Mouse (Mus musculus) hindbrain, postnatal 0 days (tissue): ENCODE results near the gene Man1c1. TPM values are rescaled to one million over a fixed set of nuclear protein-coding genes. Genes with fewer than 3 reads are reported as not detected.
A peak's percentile ranks its signal among the peaks of the same experiment; 100 is the strongest.

Source experiments
- ATAC-seq: fragments of 200-750 bp; cut with Nextera tagmentation; 2 replicates; pipeline ENCODE4 v1.8.0; 2017; ENCODE audit warnings: mild to moderate bottlenecking, moderate TSS enrichment, moderate library complexity
- DNase-seq: peaks from one replicate; pipeline ENCODE4 v3.0.0-alpha.2; 2015; ENCODE audit warnings: low spot score
- H3K27ac ChIP-seq: fragments of 300-500 bp; sonication (generic); 2 replicates; pipeline ENCODE4 v1.5.1; 2014; ENCODE audit warnings: mild to moderate bottlenecking
- H3K27me3 ChIP-seq: fragments of 300-500 bp; sonication (generic); 2 replicates; pipeline ENCODE4 v1.6.1; 2014; ENCODE audit warnings: low read length, mixed read lengths; ENCODE audit not compliant: insufficient read depth
- H3K36me3 ChIP-seq: fragments of 300-500 bp; sonication (generic); 2 replicates; pipeline ENCODE4 v1.6.1; 2014; ENCODE audit warnings: low read length, mixed read lengths; ENCODE audit not compliant: insufficient read depth
- H3K4me1 ChIP-seq: fragments of 300-500 bp; sonication (generic); 2 replicates; pipeline ENCODE4 v1.6.1; 2014; ENCODE audit warnings: antibody characterized with exemption, low read length, mixed read lengths; ENCODE audit not compliant: insufficient read depth
- H3K4me2 ChIP-seq: fragments of 300-500 bp; sonication (generic); 2 replicates; pipeline ENCODE4 v1.6.1; 2014; ENCODE audit warnings: low read depth, mild to moderate bottlenecking, low read length, moderate library complexity, mixed read lengths
- H3K4me3 ChIP-seq: fragments of 300-500 bp; sonication (generic); 2 replicates; pipeline ENCODE4 v1.5.1; 2014; ENCODE audit warnings: low read length
- H3K9ac ChIP-seq: fragments of 300-500 bp; sonication (generic); replicated peaks from 2 replicates; pipeline ENCODE4 v1.6.1; 2014; ENCODE audit warnings: mild to moderate bottlenecking, low read length, moderate library complexity, mixed read lengths
- H3K9me3 ChIP-seq: fragments of 300-500 bp; sonication (generic); 2 replicates; pipeline ENCODE4 v1.6.1; 2016; ENCODE audit warnings: low read length, mixed read lengths
- CTCF ChIP-seq: IDR thresholded peaks from 2 replicates; pipeline ENCODE4 v1.5.1; 2016; ENCODE audit warnings: antibody characterized with exemption, control low read depth, low read depth
- WGBS: fragments of 180-500 bp; shearing (Covaris S2); extraction: QIAGEN DNeasy Blood & Tissue Kit; methylation state at CpG from one replicate; pipeline ENCODE4 v1.1.7; 2014; 5-methylcytosine and 5-hydroxymethylcytosine counted together
- polyA plus RNA-seq: library from polyadenylated mRNA; unstranded; fragments of >200 nt; fragmentation: Nextera tagmentation; extraction: Ambion mirVana; gene quantifications from 2 replicates; pipeline ENCODE4 v1.2.1, GENCODE M21; 2015
- total RNA-seq: library from RNA; depleted of rRNA; stranded (reverse); fragments of >200 nt; gene quantifications from 2 replicates; pipeline ENCODE4 v1.2.3, GENCODE M21; 2014

The Man1c1 gene
- total and polyA plus RNA-seq, 2 experiments from 2014 or later: 7.1 to 40.5 TPM

- ATAC-seq: no peak
- H3K27ac ChIP-seq: no peak overlapping the region
- WGBS: 62% methylated on average over 4 of the region's 4 CpGs
- no peak overlapping the region for H3K4me3 ChIP-seq
- H3K27me3 ChIP-seq: no peaks in the 10 kb centered on the region
- no peaks in the 10 kb centered on the region for H3K9me3 ChIP-seq
- no peak overlapping the region for H3K4me2 ChIP-seq
- no peak for TF ChIP-seq CTCF
- H3K4me1 ChIP-seq: peaks cover under 1% of the 10 kb centered on the region; the same call in 1 of the 2 replicates
- H3K9ac ChIP-seq: no peak overlapping the region
- no peak for DNase-seq
- no peaks in the 10 kb centered on the region for H3K36me3 ChIP-seq
Observed at GRCm38 (mm10) chr4:134724974-134725373, 20.9 kb upstream of the Man1c1 start.

DNA sequence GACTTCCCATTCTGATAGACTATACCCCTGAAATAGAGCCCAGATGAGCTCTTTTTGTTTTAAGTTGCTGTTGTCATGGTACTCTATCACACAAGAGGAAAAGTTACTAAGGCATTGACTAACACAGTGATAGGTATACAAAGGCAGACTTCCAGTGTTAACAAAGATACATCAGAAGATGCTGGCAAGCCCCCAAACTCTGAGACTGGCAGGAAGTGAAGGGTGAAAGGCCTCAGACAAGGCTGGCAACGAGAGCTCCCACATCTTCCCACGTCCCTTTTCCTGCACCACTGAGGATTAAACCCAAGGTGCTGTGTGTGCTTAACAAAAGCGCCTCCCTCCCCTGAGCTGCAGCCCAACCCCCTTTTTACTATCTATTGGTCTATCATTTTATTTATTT is 19.2 kb upstream of the Man1c1 start:
- Histone ChIP-seq H3K27ac (no peak overlapping the region), H3K9ac (no peak overlapping the region), H3K4me3 (no peak overlapping the region), H3K36me3 (no peaks in the 10 kb centered on the region), H3K4me1 (no peaks in the 10 kb centered on the region), H3K4me2 (no peak overlapping the region), H3K9me3 (no peaks in the 10 kb centered on the region), H3K27me3 (no peaks in the 10 kb centered on the region)
- ATAC-seq (no peak), DNase-seq (no peak)
- WGBS: 58% methylated on average over 3 of the region's 3 CpGs
- TF ChIP-seq CTCF: no peak

- H3K27ac ChIP-seq: no peak overlapping the region
- TF ChIP-seq CTCF: no peak
- H3K27me3 ChIP-seq: no peaks in the 10 kb centered on the region
- no peak overlapping the region for H3K9ac ChIP-seq
- H3K4me3 ChIP-seq: no peak overlapping the region
- WGBS: 83% methylated on average over 6 of the region's 6 CpGs
- H3K4me2 ChIP-seq: no peak overlapping the region
- no peaks in the 10 kb centered on the region for H3K36me3 ChIP-seq
- H3K9me3 ChIP-seq: no peaks in the 10 kb centered on the region
- ATAC-seq: no peak
- no peaks in the 10 kb centered on the region for H3K4me1 ChIP-seq
- DNase-seq: no peak
Observed at GRCm38 (mm10) chr4:134721076-134721475, 17.0 kb upstream of the Man1c1 start.

GRCm38 (mm10) chr4:134720371-134720770 is 16.3 kb upstream of the Man1c1 start:
- Histone ChIP-seq H3K9me3 (no peaks in the 10 kb centered on the region), H3K4me3 (no peak overlapping the region), H3K4me2 (no peak overlapping the region), H3K4me1 (no peaks in the 10 kb centered on the region), H3K27ac (no peak overlapping the region), H3K36me3 (no peaks in the 10 kb centered on the region), H3K9ac (no peak overlapping the region), H3K27me3 (no peaks in the 10 kb centered on the region)
- WGBS: 76% methylated on average over 3 of the region's 3 CpGs
- TF ChIP-seq CTCF: no peak
- DNase-seq (no peak), ATAC-seq (no peak)

DNA sequence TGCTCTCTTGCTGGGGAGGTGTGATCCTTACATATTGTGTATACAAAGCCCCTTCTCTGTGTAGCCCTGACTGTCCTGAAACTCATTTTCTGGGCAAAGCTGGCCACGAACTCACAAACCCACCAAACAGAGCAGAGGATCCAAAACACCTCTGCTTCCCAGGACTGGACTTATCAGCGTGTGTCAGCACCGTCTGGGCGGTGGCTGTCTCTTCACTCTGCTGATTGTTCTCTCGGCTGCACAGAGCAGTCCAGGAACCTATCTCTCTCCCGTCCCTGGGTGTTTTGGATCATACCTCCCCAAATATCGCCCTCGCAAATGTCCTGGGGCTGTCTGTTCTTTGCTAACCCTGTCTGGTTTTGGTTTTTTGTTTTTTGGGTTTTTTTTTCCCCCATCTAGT is 15.4 kb upstream of the Man1c1 start:
- H3K4me1 ChIP-seq: no peaks in the 10 kb centered on the region
- no peak overlapping the region for H3K9ac ChIP-seq
- no peak overlapping the region for H3K4me3 ChIP-seq
- no peaks in the 10 kb centered on the region for H3K9me3 ChIP-seq
- no peak for DNase-seq
- H3K27me3 ChIP-seq: no peaks in the 10 kb centered on the region
- H3K36me3 ChIP-seq: no peaks in the 10 kb centered on the region
- WGBS: 71% methylated on average over 8 of the region's 8 CpGs
- H3K4me2 ChIP-seq: no peak overlapping the region
- no peak for TF ChIP-seq CTCF
- no peak for ATAC-seq
- H3K27ac ChIP-seq: no peak overlapping the region

DNA sequence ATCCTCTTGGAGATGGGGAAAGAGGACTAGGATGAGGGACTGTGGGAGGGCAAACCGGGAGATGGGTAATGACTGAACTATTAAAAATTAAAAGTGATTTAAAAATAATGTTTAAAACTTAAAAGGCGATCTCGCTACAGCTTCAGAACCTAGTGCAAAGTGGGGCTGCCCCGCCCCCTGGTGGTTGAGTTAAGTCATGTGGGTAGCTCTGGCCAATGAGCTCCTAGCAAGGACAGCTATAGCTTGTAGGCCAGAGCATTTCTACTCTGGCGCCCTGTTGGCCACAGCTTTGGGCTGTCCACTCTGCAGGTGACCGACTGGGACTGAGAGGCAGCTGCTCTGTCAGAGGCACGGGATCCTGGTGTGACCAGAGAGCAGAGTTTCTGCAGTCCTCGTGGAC is 9.8 kb upstream of the Man1c1 start:
- Histone ChIP-seq H3K36me3 (no peaks in the 10 kb centered on the region), H3K27me3 (no peaks in the 10 kb centered on the region), H3K4me3 (no peak overlapping the region), H3K4me2 (no peak overlapping the region), H3K4me1 (no peaks in the 10 kb centered on the region), H3K9me3 (no peaks in the 10 kb centered on the region), H3K27ac (no peak overlapping the region), H3K9ac (no peak overlapping the region)
- WGBS: 5% methylated on average over 8 of the region's 8 CpGs
- peak; percentile 91 for ATAC-seq
- peak; percentile 92 for DNase-seq
- peak; percentile 88 for TF ChIP-seq CTCF

DNA sequence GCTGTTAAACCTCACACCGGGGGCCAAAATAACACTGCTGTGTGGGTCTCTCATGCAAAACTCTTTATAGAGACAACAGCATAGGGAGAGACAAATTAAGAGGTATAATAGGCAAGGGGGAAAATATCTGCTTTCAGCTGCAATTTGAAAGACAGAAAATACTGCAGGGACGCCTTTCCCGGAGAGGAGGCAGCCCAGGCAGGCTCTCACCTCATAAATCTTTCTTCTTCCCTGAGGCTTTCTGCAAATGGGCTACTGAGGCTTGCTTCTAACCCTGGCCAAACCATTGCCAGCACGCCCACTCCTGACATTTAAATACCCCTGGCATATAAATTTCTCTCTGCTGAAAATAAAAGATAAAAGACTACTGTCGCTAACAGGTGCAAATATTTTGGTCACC is 1.2 kb upstream of the Man1c1 start:
- Histone ChIP-seq H3K9ac (0 out of 2 replicates have a peak overlapping the region, but pooled peaks have one; percentile 13), H3K9me3 (no peaks in the 10 kb centered on the region), H3K4me3 (peak overlapping the region; percentile 75; the same call in 1 of the 2 replicates), H3K27me3 (no peaks in the 10 kb centered on the region), H3K4me1 (peaks cover 12% of the 10 kb centered on the region), H3K36me3 (no peaks in the 10 kb centered on the region), H3K4me2 (peak overlapping the region; percentile 94), H3K27ac (0 out of 2 replicates have a peak overlapping the region, but pooled peaks have one; percentile 77)
- no peak for TF ChIP-seq CTCF
- ATAC-seq (no peak), DNase-seq (no peak)
- 52% methylated on average over 5 of the region's 5 CpGs for WGBS
